In the genomic region with DNA sequence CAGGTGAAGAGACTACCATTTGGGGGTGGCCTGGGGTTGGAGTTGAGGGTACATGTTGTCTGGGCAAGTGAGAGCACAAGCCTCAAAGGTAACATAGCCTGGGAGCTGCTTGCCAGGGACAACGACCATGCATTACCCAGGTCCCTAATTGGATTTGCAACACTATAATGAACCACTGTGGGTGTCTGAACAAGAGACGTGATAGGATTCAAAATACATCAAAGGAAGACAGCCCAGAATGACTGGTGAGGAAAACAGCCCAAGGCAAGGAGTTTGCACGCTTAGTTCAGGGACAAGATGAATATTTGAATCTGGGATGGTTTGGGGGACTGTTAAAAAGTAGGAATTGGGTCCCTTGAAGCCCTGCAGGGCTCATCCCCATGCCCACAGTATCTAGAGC, we compare ENCODE assay signal across 28 mouse cellular contexts.
DNase-seq lines count a peak whose midpoint lies in the region; ATAC-seq lines count a peak whose summit lies in the region.
"Had no signal": no experiment of that assay in that cellular context is flagged by ENCODE, and none has a peak within 500 bp of the region (broad histone marks: within the 10 kb centered on the region; RNA-seq: fewer than 3 reads in every experiment).

No protein-coding gene starts in this region.

- H3K4me2 ChIP-seq in midbrain, embryonic 12.5 days (replicated peaks), result no peak overlapping the region
- no peak overlapping the region for H3K4me2 ChIP-seq in midbrain, embryonic 16.5 days (ENCODE audit: low read length)
- H3K4me2 ChIP-seq: embryonic facial prominence, embryonic 12.5 days; embryonic facial prominence, embryonic 15.5 days; heart, embryonic 12.5 days; heart, embryonic 15.5 days; hindbrain, embryonic 14.5 days had no signal

- DNase-seq in midbrain, embryonic 10.5 days (ENCODE audit: low spot score), result no peak
- no peak for DNase-seq in limb, embryonic 10.5 days (ENCODE audit: low spot score)
- DNase-seq in spleen, postnatal 36 days (ENCODE audit: low spot score in 2 of 2), result no peak
- no peak for DNase-seq in left cerebral cortex, adult 11 months (ENCODE audit: low spot score)
- DNase-seq: adrenal gland, postnatal 10 days; adrenal gland, postnatal 36 days; B cell, adult 2 months; cerebellum, adult 11 months; cerebellum, adult 2 months; cerebellum, adult 9-11 months; cerebellum, postnatal 25 days; forebrain, postnatal 0 days; gastrocnemius, postnatal 25 days; heart, adult 18-20 months; heart, postnatal 10 days; heart, postnatal 36 days had no signal

- peaks cover 34% of the 10 kb centered on the region for H3K27me3 ChIP-seq in midbrain, embryonic 12.5 days
- peaks cover 50% of the 10 kb centered on the region for H3K27me3 ChIP-seq in midbrain, embryonic 10.5 days (ENCODE audit: low read depth, poor library complexity, severe bottlenecking)
- H3K27me3 ChIP-seq in limb, embryonic 10.5 days (ENCODE audit: low read depth, poor library complexity, severe bottlenecking), result no peaks in the 10 kb centered on the region
- no peaks in the 10 kb centered on the region for H3K27me3 ChIP-seq in midbrain, embryonic 16.5 days (ENCODE audit: control insufficient read depth, insufficient read depth, low read depth, low read length)
- H3K27me3 ChIP-seq: CH12.LX; embryonic facial prominence, embryonic 15.5 days; heart, embryonic 15.5 days had no signal

- H3K4me3 ChIP-seq in midbrain, embryonic 12.5 days, result no peak overlapping the region
- no peak overlapping the region for H3K4me3 ChIP-seq in midbrain, embryonic 10.5 days
- H3K4me3 ChIP-seq in limb, embryonic 10.5 days, result no peak overlapping the region
- no peak overlapping the region for H3K4me3 ChIP-seq in midbrain, embryonic 16.5 days (ENCODE audit: low read depth, low read length)
- H3K4me3 ChIP-seq: embryonic facial prominence, embryonic 12.5 days; embryonic facial prominence, embryonic 15.5 days; heart, embryonic 12.5 days; heart, embryonic 15.5 days; hindbrain, embryonic 10.5 days had no signal

- 23% methylated on average over 3 of the region's 3 CpGs for WGBS in midbrain, embryonic 12.5 days
- 34% methylated on average over 3 of the region's 3 CpGs for WGBS in midbrain, embryonic 10.5 days
- WGBS in limb, embryonic 10.5 days, result 51% methylated on average over 3 of the region's 3 CpGs
- WGBS in midbrain, embryonic 16.5 days, result 18% methylated on average over 3 of the region's 3 CpGs

- no peak overlapping the region for H3K27ac ChIP-seq in midbrain, embryonic 12.5 days (replicated peaks)
- H3K27ac ChIP-seq in midbrain, embryonic 10.5 days (replicated peaks), result no peak overlapping the region
- H3K27ac ChIP-seq in limb, embryonic 10.5 days, result peak overlapping the region; percentile 19; the same call in 1 of the 2 replicates
- no peak overlapping the region for H3K27ac ChIP-seq in midbrain, embryonic 16.5 days (ENCODE audit: low read length)
- H3K27ac ChIP-seq: embryonic facial prominence, embryonic 12.5 days; embryonic facial prominence, embryonic 15.5 days; heart, embryonic 15.5 days; hindbrain, embryonic 10.5 days; hindbrain, embryonic 14.5 days had no signal

- H3K4me1 ChIP-seq in midbrain, embryonic 12.5 days, result peaks cover 16% of the 10 kb centered on the region
- peaks cover 32% of the 10 kb centered on the region for H3K4me1 ChIP-seq in midbrain, embryonic 10.5 days
- H3K4me1 ChIP-seq in limb, embryonic 10.5 days, result peaks cover 46% of the 10 kb centered on the region
- H3K4me1 ChIP-seq in midbrain, embryonic 16.5 days (ENCODE audit: control insufficient read depth, insufficient read depth, low read length), result peaks cover 7% of the 10 kb centered on the region
- H3K4me1 ChIP-seq: heart, embryonic 12.5 days; heart, embryonic 15.5 days had no signal

- H3K9me3 ChIP-seq in midbrain, embryonic 12.5 days, result no peaks in the 10 kb centered on the region
- no peaks in the 10 kb centered on the region for H3K9me3 ChIP-seq in midbrain, embryonic 10.5 days (replicated peaks)
- H3K9me3 ChIP-seq in limb, embryonic 10.5 days (replicated peaks), result no peaks in the 10 kb centered on the region
- H3K9me3 ChIP-seq in midbrain, embryonic 16.5 days (replicated peaks; ENCODE audit: control insufficient read depth, low read length, poor library complexity, severe bottlenecking), result no peaks in the 10 kb centered on the region
- H3K9me3 ChIP-seq: embryonic facial prominence, embryonic 12.5 days; embryonic facial prominence, embryonic 15.5 days; G1E; heart, embryonic 12.5 days; heart, embryonic 15.5 days; hindbrain, embryonic 10.5 days had no signal

- H3K9ac ChIP-seq in midbrain, embryonic 12.5 days (replicated peaks), result no peak overlapping the region
- H3K9ac ChIP-seq in midbrain, embryonic 16.5 days (ENCODE audit: low read depth, low read length), result no peak overlapping the region
- H3K9ac ChIP-seq: embryonic facial prominence, embryonic 12.5 days; embryonic facial prominence, embryonic 15.5 days; forebrain, postnatal 0 days; heart, embryonic 12.5 days; heart, embryonic 15.5 days; hindbrain, embryonic 14.5 days had no signal

- peak; percentile 49; the same call in 1 of the 2 replicates for ATAC-seq in midbrain, embryonic 12.5 days (ENCODE audit: low FRiP score, low read depth)
- peak; percentile 67 for ATAC-seq in midbrain, embryonic 16.5 days
- ATAC-seq: forebrain, embryonic 14.5 days; forebrain, postnatal 0 days; Patski had no signal

- no peaks in the 10 kb centered on the region for H3K36me3 ChIP-seq in midbrain, embryonic 12.5 days
- no peaks in the 10 kb centered on the region for H3K36me3 ChIP-seq in midbrain, embryonic 10.5 days
- H3K36me3 ChIP-seq in limb, embryonic 10.5 days, result no peaks in the 10 kb centered on the region
- H3K36me3 ChIP-seq in midbrain, embryonic 16.5 days (ENCODE audit: control insufficient read depth, insufficient read depth, low read length), result no peaks in the 10 kb centered on the region
- H3K36me3 ChIP-seq: embryonic facial prominence, embryonic 12.5 days; embryonic facial prominence, embryonic 15.5 days; G1E; heart, embryonic 12.5 days; heart, embryonic 15.5 days; hindbrain, embryonic 10.5 days had no signal
